Mouse (Mus musculus): ENCODE measurements around the gene Dbp. TPM values are rescaled to one million over a fixed set of nuclear protein-coding genes. Genes with fewer than 3 reads are reported as not detected.

Gene Dbp
- total RNA-seq, 2 experiments from 2014 or later: 66.2 to 147 TPM

DNA sequence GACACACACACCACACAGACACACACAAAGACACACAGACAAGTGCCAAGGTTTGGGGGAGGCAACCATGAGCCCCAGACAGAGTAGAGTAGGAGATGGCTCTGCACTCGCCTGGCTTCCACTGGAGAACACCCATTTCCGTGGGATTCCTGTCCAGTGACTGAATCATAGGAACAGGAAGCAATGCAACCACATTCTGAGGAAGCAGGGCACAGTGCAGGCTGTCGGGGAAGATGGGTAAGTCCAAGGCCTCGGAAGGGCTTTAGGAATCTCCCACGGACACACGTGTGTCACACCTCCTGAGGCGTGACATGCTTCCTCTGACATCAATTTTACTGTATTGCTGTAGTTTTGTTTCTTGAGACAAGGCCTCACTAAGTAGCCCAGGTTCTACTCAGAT, 43.2 kb downstream of the Dbp start:
- no peak for DNase-seq (ENCODE audit: low spot score in 2 of 2)
- intact Hi-C loops (cut with DNase I): no loop called here

DNA sequence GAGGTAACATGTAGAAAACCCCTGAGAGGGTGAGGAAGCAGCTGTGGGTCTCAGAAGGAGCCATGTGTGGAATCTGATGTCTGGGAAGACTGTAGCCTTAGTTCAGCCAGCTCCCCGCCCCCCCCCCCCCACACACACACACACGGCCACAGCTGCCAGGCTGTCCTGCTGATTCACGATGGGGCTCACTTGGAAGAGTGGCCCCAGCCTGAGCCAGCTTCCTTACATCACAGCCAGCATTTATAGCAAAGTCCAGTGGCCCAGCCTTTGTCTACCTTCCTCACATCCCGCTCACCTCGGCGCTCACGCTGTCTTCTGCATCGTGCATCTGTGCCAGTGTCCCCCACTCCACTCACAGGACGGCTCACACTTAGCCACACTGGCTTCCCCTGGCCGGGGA, 44.5 kb downstream of the Dbp start:
- intact Hi-C loops (cut with DNase I): no loop called here

DNA sequence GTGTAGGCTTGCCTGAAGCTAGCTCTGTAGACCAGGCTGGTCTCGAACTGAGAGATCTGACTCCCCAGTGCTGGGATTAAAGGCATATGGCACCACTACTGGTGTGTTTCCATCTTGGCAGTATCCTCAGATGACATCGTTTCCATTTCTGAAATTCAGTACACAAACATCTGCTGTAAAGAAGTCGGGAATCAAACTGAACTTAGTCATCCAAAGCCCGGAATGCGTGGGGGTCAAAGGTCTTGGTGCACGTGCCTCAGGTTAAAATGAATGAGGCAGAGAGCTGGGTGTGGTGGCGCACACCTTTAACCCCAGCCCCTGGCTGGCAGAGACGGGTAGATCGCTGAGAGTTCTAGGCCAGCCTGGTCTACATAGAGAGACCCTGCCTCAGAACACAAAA, 45.3 kb downstream of the Dbp start:
- DNase-seq (ENCODE audit: low spot score in 2 of 2): no peak
- intact Hi-C loops (cut with DNase I): no loop called here

More for the DNA sequence above, 44.5 kb downstream of the Dbp start:
- no peak for DNase-seq (ENCODE audit: low spot score in 2 of 2)

DNA sequence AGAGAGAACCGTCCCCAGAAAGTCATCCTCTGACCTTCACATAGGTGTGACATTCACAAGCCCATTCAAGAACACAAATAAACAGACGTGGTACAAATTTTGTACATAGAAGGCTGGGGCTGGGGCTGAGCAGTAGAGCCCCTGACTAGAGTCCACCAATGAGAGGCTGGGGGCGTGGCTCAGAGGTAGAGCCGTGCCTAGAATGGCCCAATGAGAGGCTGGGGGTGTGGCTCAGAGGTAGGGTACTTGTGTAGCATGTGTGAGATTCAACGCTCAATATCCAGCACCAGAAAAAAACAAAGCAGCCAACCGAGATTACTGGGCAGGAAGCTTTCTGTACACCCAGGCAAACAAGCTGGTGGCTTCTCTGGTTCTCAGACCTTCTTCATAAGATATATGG, 50.8 kb downstream of the Dbp start:
- intact Hi-C loops (cut with DNase I): no loop called here
- no peak for DNase-seq (ENCODE audit: low spot score in 2 of 2)

DNA sequence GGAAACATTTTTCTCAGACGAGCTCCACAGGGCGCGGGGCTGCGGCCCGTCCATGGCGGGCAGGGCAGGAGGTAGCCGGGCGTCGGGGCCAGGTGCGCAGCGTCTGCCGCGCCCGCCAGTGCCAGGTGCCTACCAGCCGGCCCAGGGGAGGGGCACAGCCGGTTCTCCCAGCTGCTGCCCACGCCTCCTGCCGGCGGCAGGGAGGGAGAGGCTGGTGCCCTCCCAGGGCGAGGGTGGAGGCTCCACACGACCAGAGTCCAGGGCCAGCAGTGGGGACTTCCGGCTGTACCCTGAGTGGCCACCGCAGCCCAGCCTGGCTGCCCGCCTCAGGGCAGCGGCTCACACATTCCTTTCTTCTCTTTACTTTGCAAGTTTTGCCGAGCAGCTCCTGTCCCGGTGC, 54.5 kb downstream of the Dbp start:
- DNase-seq (ENCODE audit: low spot score in 2 of 2): no peak
- intact Hi-C loops (cut with DNase I): no loop called here

Other genes starting within 250 kb of the Dbp start
- 100 to 1,000 TPM; 207 to 225 TPM for gene Ftl1, start 245.2 kb upstream of the Dbp start, total RNA-seq (2021)
- 10 to 100 TPM; 67.0 to 69.8 TPM for gene Bax, start 238.2 kb upstream of the Dbp start, total RNA-seq (2021)
- gene Tulp2, start 223.2 kb upstream of the Dbp start, total RNA-seq (2021): not detected
- under 1 TPM in 1 of 2 experiments, not detected in 1; 0.73 TPM for gene Gm45808, start 218.3 kb upstream of the Dbp start, total RNA-seq (2021)
- 1 to 10 TPM; 2.7 to 4.0 TPM for gene Dhdh, start 216.3 kb upstream of the Dbp start, total RNA-seq (2021)
- gene Nucb1, start 194.7 kb upstream of the Dbp start, total RNA-seq (2021): 100 to 1,000 TPM; 103 to 105 TPM
- 10 to 100 TPM; 22.0 to 22.2 TPM for gene Ppp1r15a, start 178.8 kb upstream of the Dbp start, total RNA-seq (2021)
- 1 to 10 TPM; 1.2 to 2.7 TPM for gene Plekha4, start 178.8 kb upstream of the Dbp start, total RNA-seq (2021)
- gene Hsd17b14, start 150.2 kb upstream of the Dbp start, total RNA-seq (2021): under 1 TPM in 1 of 2 experiments, not detected in 1; 0.25 TPM
- 10 to 100 TPM; 23.0 to 23.6 TPM for gene Bcat2, start 134.9 kb upstream of the Dbp start, total RNA-seq (2021)
- not detected for gene Fgf21, start 89.6 kb upstream of the Dbp start, total RNA-seq (2021)
- gene Fut1, start 87.8 kb upstream of the Dbp start, total RNA-seq (2021): under 1 TPM in 1 of 2 experiments, not detected in 1; 0.21 TPM
- gene Izumo1, start 83.3 kb upstream of the Dbp start, total RNA-seq (2021): not detected
- 1 to 10 TPM; 8.1 to 8.2 TPM for gene Rasip1, start 77.6 kb upstream of the Dbp start, total RNA-seq (2021)
- 1 to 10 TPM; 2.4 to 3.6 TPM for gene Mamstr, start 65.1 kb upstream of the Dbp start, total RNA-seq (2021)
- gene Fut2, start 38.7 kb upstream of the Dbp start, total RNA-seq (2021): under 1 TPM in 1 of 2 experiments, not detected in 1; 0.21 TPM
- gene Ntn5, start 21.1 kb upstream of the Dbp start, total RNA-seq (2021): 1 to 10 TPM; 3.4 to 3.5 TPM
- under 1 TPM; 0.37 to 0.48 TPM for gene Sec1, start 10.7 kb upstream of the Dbp start, total RNA-seq (2021)
- 100 to 1,000 TPM; 184 to 223 TPM for gene Car11, start 5.2 kb upstream of the Dbp start, total RNA-seq (2021)
- 100 to 1,000 TPM; 315 to 323 TPM for gene Rpl18, start 10.4 kb downstream of the Dbp start, total RNA-seq (2021)
- gene Sphk2, start 12.9 kb downstream of the Dbp start, total RNA-seq (2021): 10 to 100 TPM; 29.7 to 29.8 TPM
- gene Fam83e, start 16.1 kb downstream of the Dbp start, total RNA-seq (2021): under 1 TPM; 0.11 to 0.23 TPM
- not detected for gene Spaca4, start 20.7 kb downstream of the Dbp start, total RNA-seq (2021)
- 100 to 1,000 TPM; 220 to 235 TPM for gene Lmtk3, start 78.7 kb downstream of the Dbp start, total RNA-seq (2021)
- gene Sult2b1, start 79.6 kb downstream of the Dbp start, total RNA-seq (2021): 10 to 100 TPM in 1 of 2 experiments, 1 to 10 TPM in 1; 8.6 to 12.4 TPM
- gene Cyth2, start 109.5 kb downstream of the Dbp start, total RNA-seq (2021): 100 to 1,000 TPM; 204 to 210 TPM
- gene Kcnj14, start 119.7 kb downstream of the Dbp start, total RNA-seq (2021): 1 to 10 TPM; 2.6 to 2.7 TPM
- 10 to 100 TPM; 21.0 to 23.2 TPM for gene Grwd1, start 125.9 kb downstream of the Dbp start, total RNA-seq (2021)
- 10 to 100 TPM; 81.2 to 84.0 TPM for gene Kdelr1, start 167.7 kb downstream of the Dbp start, total RNA-seq (2021)
- 10 to 100 TPM; 10.9 TPM for gene Grin2d, start 173.3 kb downstream of the Dbp start, total RNA-seq (2021)
- not detected for gene Syngr4, start 191.6 kb downstream of the Dbp start, total RNA-seq (2021)
- 10 to 100 TPM; 17.6 to 20.1 TPM for gene Tmem143, start 191.9 kb downstream of the Dbp start, total RNA-seq (2021)
- 1 to 10 TPM; 6.6 to 7.2 TPM for gene Emp3, start 216.3 kb downstream of the Dbp start, total RNA-seq (2021)
- gene Ccdc114, start 219.0 kb downstream of the Dbp start, total RNA-seq (2021): 1 to 10 TPM; 1.6 to 2.9 TPM